Mouse (Mus musculus) heart, adult 2 months (tissue): ENCODE results near the gene Mocs3.

ENCODE experiments used
- CTCF ChIP-seq: fragments of 200-600 bp; IDR thresholded peaks from 2 replicates; pipeline ENCODE4 v1.8.1; 2022; ENCODE audit warnings: antibody characterized with exemption, mild to moderate bottlenecking, moderate library complexity
- EP300 ChIP-seq: fragments of 200-500 bp; IDR thresholded peaks from 2 replicates; pipeline ENCODE4 v1.6.1; 2011; ENCODE audit warnings: low read depth, low read length, control low read depth; ENCODE audit not compliant: insufficient read depth

- TF ChIP-seq CTCF (no peak), EP300 (no peak)
Observed at GRCm38 (mm10) chr2:168242841-168243240, 12.4 kb downstream of the Mocs3 start.
